ENCODE assay signal across 30 mouse cellular contexts in genomic region chr16:88826095-88826652, GRCm38 (mm10). TPM values are rescaled to one million over a fixed set of nuclear protein-coding genes. Genes with fewer than 3 reads are reported as not detected.
DNase-seq lines count a peak whose midpoint lies in the region; ATAC-seq and TF ChIP-seq lines count a peak whose summit lies in the region.
"Had no signal": no experiment of that assay in that cellular context is flagged by ENCODE, and none has a peak within 500 bp of the region (broad histone marks: within the 10 kb centered on the region; RNA-seq: fewer than 3 reads in every experiment).

Krtap14 (minus strand) TSS chr16:88826145.

- H3K36me3 ChIP-seq in forebrain, embryonic 12.5 days (replicated peaks): no peaks in the 10 kb centered on the region
- H3K36me3 ChIP-seq in forebrain, embryonic 11.5 days (ENCODE audit: control insufficient read depth, insufficient read depth, low read length): no peaks in the 10 kb centered on the region
- no peaks in the 10 kb centered on the region for H3K36me3 ChIP-seq in forebrain, postnatal 0 days (ENCODE audit: insufficient read depth)
- no peaks in the 10 kb centered on the region for H3K36me3 ChIP-seq in hindbrain, embryonic 14.5 days (replicated peaks; ENCODE audit: control insufficient read depth, insufficient read depth)
- H3K36me3 ChIP-seq: hindbrain, embryonic 15.5 days; intestine, embryonic 15.5 days; limb, embryonic 10.5 days; liver, embryonic 15.5 days; lung, embryonic 15.5 days had no signal

- no peaks in the 10 kb centered on the region for H3K4me1 ChIP-seq in forebrain, embryonic 12.5 days
- H3K4me1 ChIP-seq in forebrain, embryonic 11.5 days (replicated peaks; ENCODE audit: control insufficient read depth, insufficient read depth, low read length): no peaks in the 10 kb centered on the region
- no peaks in the 10 kb centered on the region for H3K4me1 ChIP-seq in forebrain, postnatal 0 days (ENCODE audit: insufficient read depth)
- no peaks in the 10 kb centered on the region for H3K4me1 ChIP-seq in hindbrain, embryonic 14.5 days (replicated peaks; ENCODE audit: control insufficient read depth, insufficient read depth, low read length)
- H3K4me1 ChIP-seq: hindbrain, embryonic 15.5 days; intestine, embryonic 15.5 days; liver, embryonic 15.5 days; lung, embryonic 15.5 days had no signal

- peak; percentile 60; the same call in 1 of the 2 replicates for ATAC-seq in forebrain, embryonic 12.5 days (ENCODE audit: low FRiP score)
- ATAC-seq in forebrain, embryonic 11.5 days (replicated peaks; ENCODE audit: low FRiP score): no peak
- peak; percentile 32; the same call in 1 of the 2 replicates for ATAC-seq in forebrain, postnatal 0 days
- no peak for ATAC-seq in hindbrain, embryonic 14.5 days (ENCODE audit: low FRiP score)
- ATAC-seq: CD4-positive, CD25-positive, alpha-beta regulatory T cell, adult 4 months; intestine, embryonic 15.5 days; midbrain, embryonic 16.5 days had no signal

- H3K27me3 ChIP-seq in forebrain, embryonic 12.5 days: no peaks in the 10 kb centered on the region
- no peaks in the 10 kb centered on the region for H3K27me3 ChIP-seq in forebrain, embryonic 11.5 days (ENCODE audit: control insufficient read depth, insufficient read depth, low read length)
- no peaks in the 10 kb centered on the region for H3K27me3 ChIP-seq in forebrain, postnatal 0 days (ENCODE audit: insufficient read depth, low read length)
- H3K27me3 ChIP-seq in hindbrain, embryonic 14.5 days (ENCODE audit: control insufficient read depth, insufficient read depth, low read length): no peaks in the 10 kb centered on the region
- H3K27me3 ChIP-seq: hindbrain, embryonic 15.5 days; intestine, embryonic 15.5 days; liver, embryonic 15.5 days; lung, embryonic 15.5 days had no signal

- H3K4me3 ChIP-seq in forebrain, embryonic 12.5 days (replicated peaks): no peak within 1 kb of the TSS
- no peak within 1 kb of the TSS for H3K4me3 ChIP-seq in forebrain, embryonic 11.5 days (ENCODE audit: low read depth, low read length)
- no peak within 1 kb of the TSS for H3K4me3 ChIP-seq in forebrain, postnatal 0 days (ENCODE audit: low read depth, low read length)
- H3K4me3 ChIP-seq in hindbrain, embryonic 14.5 days (replicated peaks; ENCODE audit: low read length): no peak within 1 kb of the TSS
- H3K4me3 ChIP-seq: hindbrain, embryonic 15.5 days; intestine, embryonic 15.5 days; limb, embryonic 10.5 days; liver, embryonic 15.5 days; lung, embryonic 15.5 days had no signal

- intact Hi-C loops in heart, postnatal 36 days (cut with DNase I): no loop called here

- H3K27ac ChIP-seq in forebrain, embryonic 12.5 days: no peak within 1 kb of the TSS
- no peak within 1 kb of the TSS for H3K27ac ChIP-seq in forebrain, embryonic 11.5 days (ENCODE audit: low read depth, low read length)
- H3K27ac ChIP-seq in forebrain, postnatal 0 days (ENCODE audit: low read depth, low read length): no peak within 1 kb of the TSS
- H3K27ac ChIP-seq in hindbrain, embryonic 14.5 days: no peak within 1 kb of the TSS
- H3K27ac ChIP-seq: hindbrain, embryonic 15.5 days; intestine, embryonic 15.5 days; limb, embryonic 10.5 days; liver, embryonic 15.5 days; lung, embryonic 15.5 days had no signal

- no peak for TF ChIP-seq CTCF in forebrain, postnatal 0 days (IDR thresholded peaks at IDR 0.05; ENCODE audit: low read depth)

- WGBS in forebrain, embryonic 12.5 days: 80% methylated on average over 9 of the region's 9 CpGs
- WGBS in forebrain, embryonic 11.5 days: 78% methylated on average over 9 of the region's 9 CpGs
- WGBS in forebrain, postnatal 0 days: 62% methylated on average over 9 of the region's 9 CpGs
- WGBS in hindbrain, embryonic 14.5 days: 75% methylated on average over 9 of the region's 9 CpGs

- no peak within 1 kb of the TSS for H3K9ac ChIP-seq in forebrain, embryonic 12.5 days
- H3K9ac ChIP-seq in forebrain, embryonic 11.5 days (ENCODE audit: low read length): no peak within 1 kb of the TSS
- H3K9ac ChIP-seq in forebrain, postnatal 0 days: no peak within 1 kb of the TSS
- H3K9ac ChIP-seq in hindbrain, embryonic 14.5 days: no peak within 1 kb of the TSS
- H3K9ac ChIP-seq: hindbrain, embryonic 15.5 days; intestine, embryonic 15.5 days; liver, embryonic 15.5 days; lung, embryonic 15.5 days had no signal

- H3K9me3 ChIP-seq in forebrain, embryonic 12.5 days: no peaks in the 10 kb centered on the region
- H3K9me3 ChIP-seq in forebrain, embryonic 11.5 days (ENCODE audit: control insufficient read depth, low read length): no peaks in the 10 kb centered on the region
- no peaks in the 10 kb centered on the region for H3K9me3 ChIP-seq in forebrain, postnatal 0 days (ENCODE audit: low read length)
- H3K9me3 ChIP-seq in hindbrain, embryonic 14.5 days (ENCODE audit: control insufficient read depth, low read length): no peaks in the 10 kb centered on the region
- H3K9me3 ChIP-seq: hindbrain, embryonic 15.5 days; intestine, embryonic 15.5 days; limb, embryonic 10.5 days; liver, embryonic 15.5 days; lung, embryonic 15.5 days had no signal

- H3K4me2 ChIP-seq in forebrain, embryonic 12.5 days: no peak within 1 kb of the TSS
- no peak within 1 kb of the TSS for H3K4me2 ChIP-seq in forebrain, embryonic 11.5 days (ENCODE audit: low read depth, low read length, severe bottlenecking)
- H3K4me2 ChIP-seq in forebrain, postnatal 0 days (ENCODE audit: low read depth): no peak within 1 kb of the TSS
- H3K4me2 ChIP-seq in hindbrain, embryonic 14.5 days (replicated peaks): no peak within 1 kb of the TSS
- H3K4me2 ChIP-seq: heart, embryonic 11.5 days; hindbrain, embryonic 15.5 days; intestine, embryonic 15.5 days; liver, embryonic 15.5 days; lung, embryonic 15.5 days had no signal

- no peak for DNase-seq in forebrain, embryonic 11.5 days (ENCODE audit: low spot score)
- DNase-seq in brain, adult 2 months (ENCODE audit: low read depth, low spot score): peak; percentile 8
- DNase-seq in embryo, embryonic 11 days: peak; percentile 19
- peak; percentile 54 for DNase-seq in forebrain, postnatal 0 days
- no peak for DNase-seq in hindbrain, embryonic 14.5 days (ENCODE audit: low spot score)
- no peak for DNase-seq in heart, postnatal 36 days
- DNase-seq: adrenal gland, postnatal 25 days; cerebellum, adult 18-20 months; gastrocnemius, postnatal 14 days; heart, adult 11 months; kidney, adult 8-10 months; kidney, postnatal 10 days; liver; lung, postnatal 4 days; right cerebral cortex, postnatal 25 days had no signal

RNA-seq across cellular contexts. Expression of gene Krtap14, which starts in this region (rescaled TPM):
- polyA plus RNA-seq in forebrain, embryonic 12.5 days (2016; fragmentation: Nextera tagmentation; extraction: Ambion mirVana): not detected in 2 replicates
- polyA plus RNA-seq in forebrain, embryonic 11.5 days (2014; fragmentation: Nextera tagmentation; extraction: Ambion mirVana): not detected in 2 replicates
- total RNA-seq in forebrain, postnatal 0 days (2014; rRNA removed): not detected in 2 replicates
- polyA plus RNA-seq in forebrain, postnatal 0 days (2015; fragmentation: Nextera tagmentation; extraction: Ambion mirVana): not detected in 2 replicates
- polyA plus RNA-seq in hindbrain, embryonic 14.5 days (2014; fragmentation: Nextera tagmentation; extraction: Ambion mirVana): not detected in 2 replicates
- total RNA-seq in heart, postnatal 36 days (2021): not detected
- total RNA-seq: adrenal gland, postnatal 25 days; gastrocnemius, postnatal 14 days; layer of hippocampus, postnatal 25 days; megakaryocyte-erythroid progenitor cell, adult 5-6 weeks had no signal
- polyA plus RNA-seq: CD4-positive, CD25-positive, alpha-beta regulatory T cell, adult 4 months; embryonic facial prominence, embryonic 14.5 days; heart, embryonic 11.5 days; heart, postnatal 0 days; hindbrain, embryonic 15.5 days; intestine, embryonic 15.5 days; limb, embryonic 10.5 days; liver, embryonic 15.5 days; lung, embryonic 15.5 days; midbrain, embryonic 16.5 days; spleen, adult 2 months; testis, adult 2 months had no signal

Comparison
In these comparisons a context has a peak if more than half of its experiments do, and no peak if none do; other contexts are left out.
1. Peak in ATAC-seq in forebrain, embryonic 12.5 days; RNA of the gene not detected or under 1 TPM.
2. Peak in DNase-seq and ATAC-seq in forebrain, postnatal 0 days; RNA of the gene not detected or under 1 TPM.
3. DNase-seq: peak in brain, adult 2 months (single experiment) and embryo, embryonic 11 days (single experiment); none in forebrain, embryonic 11.5 days (single experiment), hindbrain, embryonic 14.5 days (single experiment) and heart, postnatal 36 days (0 of 2).